10 mouse cellular contexts compared by ENCODE assay signal in the genomic region with DNA sequence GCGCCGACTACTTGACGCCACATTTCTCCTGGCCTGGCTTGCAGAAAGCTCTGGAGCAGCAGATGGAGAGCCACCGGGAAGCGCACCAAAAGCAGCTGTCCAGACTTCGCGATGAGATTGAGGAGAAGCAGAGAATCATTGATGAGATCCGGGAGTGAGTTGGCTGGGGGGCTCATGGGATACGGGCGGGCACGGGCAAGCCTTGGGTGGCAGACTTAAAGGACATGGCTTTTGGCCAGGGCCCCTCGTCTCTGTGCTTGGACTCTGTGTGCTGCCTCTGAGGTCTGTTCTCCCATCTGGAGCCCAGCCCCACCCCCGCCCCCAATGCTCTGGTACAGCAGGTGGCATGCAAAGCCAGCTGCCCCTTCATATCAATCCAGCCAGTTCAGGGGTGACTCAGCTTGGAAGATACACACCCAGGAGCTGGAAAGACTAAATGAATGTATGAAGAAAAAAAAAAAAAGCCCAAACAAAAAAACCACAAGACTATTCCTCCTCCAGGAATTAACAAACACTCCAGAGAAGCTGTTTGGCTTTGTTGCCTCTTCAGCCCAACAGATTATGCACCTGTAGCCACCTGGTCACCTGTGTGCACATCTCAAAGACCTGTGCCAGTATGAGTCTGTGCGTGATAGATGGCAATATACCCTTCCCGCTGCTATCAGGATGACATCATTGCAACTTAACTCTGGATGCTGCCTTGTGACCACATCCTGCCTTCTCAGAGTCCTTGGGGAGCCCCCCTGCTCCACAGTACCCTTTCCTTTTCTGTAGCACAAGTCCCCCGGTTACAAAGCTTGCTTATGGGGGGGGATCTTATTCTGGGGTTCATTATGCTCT. TPM values are rescaled to one million over a fixed set of nuclear protein-coding genes. Genes with fewer than 3 reads are reported as not detected.
DNase-seq lines count a peak whose midpoint lies in the region; ATAC-seq and TF ChIP-seq lines count a peak whose summit lies in the region.
"Had no signal": no experiment of that assay in that cellular context is flagged by ENCODE, and none has a peak within 500 bp of the region (broad histone marks: within the 10 kb centered on the region; RNA-seq: fewer than 3 reads in every experiment).

No protein-coding gene starts in this region.

- no peak overlapping the region for H3K4me3 ChIP-seq in forebrain, embryonic 12.5 days (replicated peaks)
- no peak overlapping the region for H3K4me3 ChIP-seq in forebrain, embryonic 11.5 days (ENCODE audit: low read depth, low read length)
- H3K4me3 ChIP-seq in cerebellum, adult 2 months (replicated peaks; ENCODE audit: insufficient read depth, low read depth, low read length): no peak overlapping the region
- H3K4me3 ChIP-seq: heart, embryonic 15.5 days had no signal

- WGBS in forebrain, embryonic 12.5 days: 83% methylated on average over 16 of the region's 16 CpGs
- WGBS in forebrain, embryonic 11.5 days: 83% methylated on average over 16 of the region's 16 CpGs
- WGBS in cerebellum, adult 2 months: 12% methylated on average over 16 of the region's 16 CpGs

- H3K4me2 ChIP-seq in forebrain, embryonic 12.5 days: no peak overlapping the region
- H3K4me2 ChIP-seq in forebrain, embryonic 11.5 days (ENCODE audit: low read depth, low read length, severe bottlenecking): no peak overlapping the region
- H3K4me2 ChIP-seq: heart, embryonic 15.5 days had no signal

- no peak for DNase-seq in forebrain, embryonic 11.5 days (ENCODE audit: low spot score)
- DNase-seq in cerebellum, adult 2 months: peak; percentile 77 to 78
- peak; percentile 69 to 72 for DNase-seq in layer of hippocampus, postnatal 10 days (ENCODE audit: low spot score in 2 of 2)
- DNase-seq in retina, embryonic 14.5 days (ENCODE audit: low spot score): peak; percentile 20
- no peak for DNase-seq in adrenal gland, postnatal 10 days
- DNase-seq in spleen, postnatal 10 days (ENCODE audit: low spot score in 2 of 2): no peak
- DNase-seq: lung, adult 18-20 months had no signal

- peaks cover 19% of the 10 kb centered on the region for H3K4me1 ChIP-seq in forebrain, embryonic 12.5 days
- H3K4me1 ChIP-seq in forebrain, embryonic 11.5 days (replicated peaks; ENCODE audit: control insufficient read depth, insufficient read depth, low read length): no peaks in the 10 kb centered on the region
- peaks cover 70% of the 10 kb centered on the region for H3K4me1 ChIP-seq in cerebellum, adult 2 months (ENCODE audit: control insufficient read depth, insufficient read depth, low read length)

- no peak for TF ChIP-seq CTCF in cerebellum, adult 2 months (IDR thresholded peaks at IDR 0.05; ENCODE audit: borderline replicate concordance, insufficient read depth, low read depth, low read length)

- H3K36me3 ChIP-seq in forebrain, embryonic 12.5 days (replicated peaks): peaks cover 85% of the 10 kb centered on the region
- H3K36me3 ChIP-seq in forebrain, embryonic 11.5 days (ENCODE audit: control insufficient read depth, insufficient read depth, low read length): peaks cover 2% of the 10 kb centered on the region; the same call in 1 of the 2 replicates
- H3K36me3 ChIP-seq: heart, embryonic 15.5 days had no signal

- 0 out of 2 replicates have a peak overlapping the region, but pooled peaks have one; percentile 48 for H3K27ac ChIP-seq in forebrain, embryonic 12.5 days
- H3K27ac ChIP-seq in forebrain, embryonic 11.5 days (ENCODE audit: low read depth, low read length): no peak overlapping the region
- H3K27ac ChIP-seq in cerebellum, adult 2 months (ENCODE audit: insufficient read depth, low read length): peak overlapping the region; percentile 39
- H3K27ac ChIP-seq: heart, embryonic 15.5 days had no signal

- no peak overlapping the region for H3K9ac ChIP-seq in forebrain, embryonic 12.5 days
- H3K9ac ChIP-seq in forebrain, embryonic 11.5 days (ENCODE audit: low read length): no peak overlapping the region
- H3K9ac ChIP-seq: heart, embryonic 15.5 days had no signal

- H3K27me3 ChIP-seq in forebrain, embryonic 12.5 days: no peaks in the 10 kb centered on the region
- no peaks in the 10 kb centered on the region for H3K27me3 ChIP-seq in forebrain, embryonic 11.5 days (ENCODE audit: control insufficient read depth, insufficient read depth, low read length)
- H3K27me3 ChIP-seq in cerebellum, adult 2 months (ENCODE audit: control insufficient read depth, insufficient read depth, low read length): no peaks in the 10 kb centered on the region
- H3K27me3 ChIP-seq: heart, embryonic 15.5 days had no signal

- H3K9me3 ChIP-seq in forebrain, embryonic 12.5 days: no peaks in the 10 kb centered on the region
- H3K9me3 ChIP-seq in forebrain, embryonic 11.5 days (ENCODE audit: control insufficient read depth, low read length): no peaks in the 10 kb centered on the region
- H3K9me3 ChIP-seq: heart, embryonic 15.5 days had no signal

- ATAC-seq in forebrain, embryonic 12.5 days (ENCODE audit: low FRiP score): 0 out of 2 replicates have a peak, but pooled peaks have one; percentile 30
- no peak for ATAC-seq in forebrain, embryonic 11.5 days (replicated peaks; ENCODE audit: low FRiP score)
- ATAC-seq in erythroid progenitor cell, adult 5-6 weeks (replicated peaks; ENCODE audit: low FRiP score, poor library complexity, severe bottlenecking): no peak

- TF ChIP-seq POLR2A in cerebellum, adult 2 months (IDR thresholded peaks at IDR 0.05; ENCODE audit: borderline replicate concordance, insufficient read depth, low read length): no peak

RNA-seq across cellular contexts. Expression of gene Lypd6b, which starts 45.4 kb away (rescaled TPM):
- polyA plus RNA-seq in forebrain, embryonic 12.5 days (2016; fragmentation: Nextera tagmentation; extraction: Ambion mirVana): 1.6 and 2.3 TPM in 2 replicates
- 0.92 and 2.4 TPM in 2 replicates for polyA plus RNA-seq in forebrain, embryonic 11.5 days (2014; fragmentation: Nextera tagmentation; extraction: Ambion mirVana)
- 7.5 and 10.7 TPM in 2 replicates for polyA plus RNA-seq in cerebellum, adult 2 months (2012; rRNA removed)
- 1 to 10 TPM; 8.0 to 8.4 TPM for total RNA-seq in layer of hippocampus, postnatal 10 days (2021)
- under 1 TPM in 1 of 2 experiments, not detected in 1; 0.24 TPM for total RNA-seq in adrenal gland, postnatal 10 days (2021)
- 0.42 and 0.72 TPM in 2 replicates for total RNA-seq in erythroid progenitor cell, adult 5-6 weeks (2015; ENCODE audit: low replicate concordance)
- total RNA-seq in erythroid progenitor cell, adult 5-6 weeks (2017; ENCODE audit: low replicate concordance): 0.51 TPM in 1 of 2 replicates, not detected in the other

Comparison
In these comparisons a context has a peak if more than half of its experiments do, and no peak if none do; other contexts are left out.
1. DNase-seq: peak in cerebellum, adult 2 months (2 of 2), layer of hippocampus, postnatal 10 days (2 of 2) and retina, embryonic 14.5 days (single experiment); none in forebrain, embryonic 11.5 days (single experiment), adrenal gland, postnatal 10 days (single experiment) and spleen, postnatal 10 days (0 of 2).
2. RNA of gene Lypd6b, which starts 45.4 kb away (total RNA-seq): 8.0 to 8.4 TPM in layer of hippocampus, postnatal 10 days; 0.42 to 0.72 TPM in erythroid progenitor cell, adult 5-6 weeks and 0.24 TPM in adrenal gland, postnatal 10 days; every median in the first group is over 4 times any median in the second.